Mouse (Mus musculus) thymus, postnatal 0 days (tissue): ENCODE data around the gene Btnl10. TPM values are rescaled to one million over a fixed set of nuclear protein-coding genes. Genes with fewer than 3 reads are reported as not detected.
A peak's percentile ranks its signal among the peaks of the same experiment; 100 is the strongest.
"Not testable (repeated sequence)": the region's sequence is repeated elsewhere in the genome, so short reads cannot be mapped to it uniquely, and the experiment has no call there.

Experiments
- DNase-seq: peaks from one replicate; pipeline ENCODE4 v3.0.0-alpha.2; 2015; ENCODE audit warnings: low spot score
- polyA plus RNA-seq: library from polyadenylated mRNA; unstranded; fragments of >200 nt; fragmentation: Nextera tagmentation; extraction: Ambion mirVana; gene quantifications from 2 replicates; pipeline ENCODE4 v1.2.1, GENCODE M21; 2015

The Btnl10 gene
- polyA plus RNA-seq, 1 experiment from 2014 or later: 0.09 TPM

GRCm38 (mm10) chr11:58929641-58930040 is 11.9 kb downstream of the Btnl10 start:
- DNase-seq: no peak

- DNase-seq: no peak
Measured at GRCm38 (mm10) chr11:58930254-58930653, 12.5 kb downstream of the Btnl10 start.

GRCm38 (mm10) chr11:58931576-58931975 is 13.9 kb downstream of the Btnl10 start:
- peak; percentile 43 for DNase-seq

- no peak for DNase-seq
Measured at GRCm38 (mm10) chr11:58937909-58938308, 20.2 kb downstream of the Btnl10 start.

- peak; percentile 93 for DNase-seq
Measured at GRCm38 (mm10) chr11:58938322-58939087, 20.8 kb downstream of the Btnl10 start, which contains the start of gene Rnf187. Rnf187 (minus strand) TSS chr11:58938916.

- no peak for DNase-seq
Measured at GRCm38 (mm10) chr11:58939088-58939439, 21.4 kb downstream of the Btnl10 start.

GRCm38 (mm10) chr11:58944136-58944535 is 26.4 kb downstream of the Btnl10 start:
- DNase-seq: no peak

- DNase-seq: no peak
Measured at GRCm38 (mm10) chr11:58947306-58947705, 29.6 kb downstream of the Btnl10 start.

GRCm38 (mm10) chr11:58947798-58948528 is 30.3 kb downstream of the Btnl10 start:
- DNase-seq: peak; percentile 53

- peak; percentile 94 for DNase-seq
Measured at GRCm38 (mm10) chr11:58948542-58949479, 31.1 kb downstream of the Btnl10 start, which contains the start of gene Hist3h2ba. Hist3h2ba (plus strand) TSS chr11:58948920.

GRCm38 (mm10) chr11:58949480-58950431 is 32.0 kb downstream of the Btnl10 start:
- peak; percentile 63 for DNase-seq

GRCm38 (mm10) chr11:58951210-58951609 is 33.5 kb downstream of the Btnl10 start:
- no peak for DNase-seq

GRCm38 (mm10) chr11:58953351-58954169 is 35.9 kb downstream of the Btnl10 start:
- peak; percentile 82 for DNase-seq

GRCm38 (mm10) chr11:58954170-58954419 is 36.4 kb downstream of the Btnl10 start:
- not testable (repeated sequence) for DNase-seq

- peak; percentile 98 for DNase-seq
Measured at GRCm38 (mm10) chr11:58954420-58955142, 36.9 kb downstream of the Btnl10 start, which contains the start of the genes Hist3h2a and Trim17. Hist3h2a (plus strand) TSS chr11:58954685. Trim17 (plus strand) TSS chr11:58954685.

GRCm38 (mm10) chr11:58955143-58955867 is 37.6 kb downstream of the Btnl10 start:
- peak; percentile 48 for DNase-seq

GRCm38 (mm10) chr11:58955868-58956257 is 38.2 kb downstream of the Btnl10 start:
- no peak for DNase-seq
